Mouse (Mus musculus): ENCODE measurements around the gene Ccdc159.

DNA sequence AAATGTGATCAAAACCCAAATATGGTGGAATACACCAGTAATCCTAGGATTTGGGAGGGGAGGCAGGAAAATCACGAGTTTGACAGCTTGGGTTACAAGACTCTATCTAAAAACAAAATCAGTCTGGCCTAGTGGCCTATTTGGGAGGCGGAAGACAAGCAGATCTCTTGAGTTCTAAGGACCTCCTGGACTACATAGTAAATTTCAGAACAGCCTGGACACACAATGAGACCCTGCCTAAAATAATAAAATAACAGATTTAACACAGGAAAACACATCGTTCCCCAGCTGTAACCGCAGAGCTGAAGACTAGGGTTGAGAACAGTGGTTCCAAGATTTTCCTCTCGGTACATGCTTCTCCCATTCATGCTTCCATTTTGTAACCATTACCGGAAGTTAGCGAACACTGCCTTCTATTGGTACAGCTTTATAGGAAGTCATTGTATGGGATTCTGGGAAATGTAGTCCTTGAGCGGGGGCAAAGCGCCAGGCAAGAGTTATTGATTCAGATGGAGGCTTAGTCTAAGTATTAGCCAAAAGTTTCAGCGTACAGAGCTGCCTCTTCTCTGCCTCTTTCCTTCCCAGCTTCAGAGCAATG lies 25.9 kb upstream of the Ccdc159 start:
- TF ChIP-seq CTCF (IDR thresholded peaks at IDR 0.05; ENCODE audit: low read depth, low read length) = no peak
- TF ChIP-seq POLR2A (IDR thresholded peaks at IDR 0.05; ENCODE audit: extremely low read depth, insufficient read depth, low read length) = no peak
